Mouse (Mus musculus) hindbrain, embryonic 12.5 days (tissue): ENCODE data around the gene Mthfd1l. TPM values are rescaled to one million over a fixed set of nuclear protein-coding genes. Genes with fewer than 3 reads are reported as not detected.

Source experiments
- ATAC-seq: fragments of 200-750 bp; cut with Nextera tagmentation; 2 replicates; pipeline ENCODE4 v1.8.0; 2017; ENCODE audit warnings: moderate TSS enrichment; ENCODE audit not compliant: low FRiP score
- H3K27ac ChIP-seq: fragments of 300-500 bp; sonication (generic); 2 replicates; pipeline ENCODE4 v1.5.1; 2016; ENCODE audit warnings: mild to moderate bottlenecking
- H3K27me3 ChIP-seq: fragments of 300-500 bp; sonication (generic); 2 replicates; pipeline ENCODE4 v1.6.1; 2016; ENCODE audit warnings: mild to moderate bottlenecking
- H3K36me3 ChIP-seq: fragments of 300-500 bp; sonication (generic); 2 replicates; pipeline ENCODE4 v1.6.1; 2016; ENCODE audit warnings: mild to moderate bottlenecking
- H3K4me1 ChIP-seq: fragments of 300-500 bp; sonication (generic); 2 replicates; pipeline ENCODE4 v1.6.1; 2016
- H3K4me2 ChIP-seq: fragments of 300-500 bp; sonication (generic); replicated peaks from 2 replicates; pipeline ENCODE4 v1.6.1; 2016; ENCODE audit warnings: mild to moderate bottlenecking
- H3K4me3 ChIP-seq: fragments of 300-500 bp; sonication (generic); 2 replicates; pipeline ENCODE4 v1.5.1; 2016; ENCODE audit warnings: mild to moderate bottlenecking
- H3K9ac ChIP-seq: fragments of 300-500 bp; sonication (generic); 2 replicates; pipeline ENCODE4 v1.6.1; 2016; ENCODE audit warnings: mild to moderate bottlenecking, moderate library complexity
- H3K9me3 ChIP-seq: fragments of 300-500 bp; sonication (generic); replicated peaks from 2 replicates; pipeline ENCODE4 v1.6.1; 2016; ENCODE audit warnings: mild to moderate bottlenecking
- WGBS: fragments of 180-500 bp; shearing (Covaris S2); methylation state at CpG from one replicate; pipeline ENCODE4 v1.1.7; 2016; 5-methylcytosine and 5-hydroxymethylcytosine counted together
- polyA plus RNA-seq: library from polyadenylated mRNA; unstranded; fragments of >200 nt; fragmentation: Nextera tagmentation; extraction: Ambion mirVana; gene quantifications from 2 replicates; pipeline ENCODE4 v1.2.1, GENCODE M21; 2016

Mthfd1l gene
- polyA plus RNA-seq, 1 experiment from 2014 or later, result 8.3 TPM

DNA sequence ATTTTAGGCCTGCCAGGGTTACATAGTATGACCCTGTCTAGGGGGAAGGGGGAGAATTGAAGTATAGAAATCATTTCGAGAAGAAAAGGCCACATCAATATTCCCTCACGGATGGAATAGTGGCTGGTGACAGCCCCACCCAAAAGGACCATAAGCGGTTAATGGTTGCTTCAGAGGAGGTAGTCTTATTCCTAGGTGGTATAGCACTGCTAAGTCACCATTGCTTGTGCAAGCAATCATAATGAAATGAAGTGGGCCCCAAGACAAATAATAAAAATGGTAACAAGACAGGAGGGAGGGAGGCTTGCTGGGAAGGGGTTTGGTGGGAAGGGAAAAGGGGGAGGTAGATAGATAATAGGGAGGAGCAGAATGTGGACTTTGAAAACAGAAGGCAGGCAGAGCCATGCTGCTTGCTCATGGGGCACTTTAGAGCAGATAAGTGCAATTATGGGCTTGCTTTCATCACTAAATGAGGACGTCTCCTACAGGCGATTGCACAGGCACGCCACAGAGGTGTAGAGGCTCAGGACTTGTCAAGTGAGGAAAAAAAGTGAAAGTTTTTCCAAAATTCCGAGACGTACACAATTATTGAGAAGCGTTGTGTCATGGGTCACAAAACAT, 105.4 kb downstream of the Mthfd1l start:
- WGBS, result 89% methylated on average over 9 of the region's 9 CpGs
- no peaks in the 10 kb centered on the region for H3K9me3 ChIP-seq

DNA sequence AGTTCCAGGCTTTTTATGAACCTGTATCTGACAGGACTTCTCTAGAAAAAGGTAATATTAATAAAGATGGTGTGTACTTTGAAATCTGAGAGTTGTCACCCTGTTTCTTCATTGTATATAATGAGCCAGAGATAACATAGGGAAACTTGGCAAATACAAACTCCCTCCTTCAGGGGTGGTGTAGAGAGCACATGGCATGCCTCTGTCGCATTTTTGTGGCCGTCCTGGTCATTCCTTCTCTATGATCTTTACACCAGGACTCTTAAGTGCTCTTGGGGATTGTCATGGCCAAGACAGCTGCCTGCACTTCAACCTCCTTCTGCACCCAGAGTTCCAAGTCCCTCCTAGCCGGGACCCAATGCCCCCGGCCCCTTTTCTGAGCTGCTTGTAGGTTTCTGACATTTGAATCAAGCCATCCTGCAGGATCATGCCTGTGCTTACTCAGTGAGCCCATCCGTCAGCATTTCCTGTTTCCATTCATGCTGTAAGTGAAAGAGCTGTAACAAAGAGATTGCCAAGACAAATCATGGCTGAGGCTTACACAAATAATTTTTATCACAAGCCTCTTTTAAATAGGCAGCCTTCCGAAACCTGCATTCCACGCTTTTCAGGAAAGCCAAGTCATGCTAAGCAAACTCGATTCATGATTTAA, 106.2 kb downstream of the Mthfd1l start:
- no peak for ATAC-seq
- Histone ChIP-seq H3K9ac (no peak overlapping the region), H3K36me3 (no peaks in the 10 kb centered on the region), H3K4me1 (peaks cover 5% of the 10 kb centered on the region; the same call in 1 of the 2 replicates), H3K4me2 (no peak overlapping the region), H3K27ac (no peak overlapping the region), H3K27me3 (no peaks in the 10 kb centered on the region), H3K9me3 (no peaks in the 10 kb centered on the region), H3K4me3 (no peak overlapping the region)
- 74% methylated on average over 8 of the region's 8 CpGs for WGBS

More for the DNA sequence above, 105.4 kb downstream of the Mthfd1l start:
- no peak overlapping the region for H3K27ac ChIP-seq
- H3K9ac ChIP-seq, result no peak overlapping the region
- peaks cover 5% of the 10 kb centered on the region; the same call in 1 of the 2 replicates for H3K4me1 ChIP-seq
- H3K36me3 ChIP-seq, result no peaks in the 10 kb centered on the region
- H3K4me3 ChIP-seq, result no peak overlapping the region
- H3K27me3 ChIP-seq, result no peaks in the 10 kb centered on the region
- no peak overlapping the region for H3K4me2 ChIP-seq
- no peak for ATAC-seq

DNA sequence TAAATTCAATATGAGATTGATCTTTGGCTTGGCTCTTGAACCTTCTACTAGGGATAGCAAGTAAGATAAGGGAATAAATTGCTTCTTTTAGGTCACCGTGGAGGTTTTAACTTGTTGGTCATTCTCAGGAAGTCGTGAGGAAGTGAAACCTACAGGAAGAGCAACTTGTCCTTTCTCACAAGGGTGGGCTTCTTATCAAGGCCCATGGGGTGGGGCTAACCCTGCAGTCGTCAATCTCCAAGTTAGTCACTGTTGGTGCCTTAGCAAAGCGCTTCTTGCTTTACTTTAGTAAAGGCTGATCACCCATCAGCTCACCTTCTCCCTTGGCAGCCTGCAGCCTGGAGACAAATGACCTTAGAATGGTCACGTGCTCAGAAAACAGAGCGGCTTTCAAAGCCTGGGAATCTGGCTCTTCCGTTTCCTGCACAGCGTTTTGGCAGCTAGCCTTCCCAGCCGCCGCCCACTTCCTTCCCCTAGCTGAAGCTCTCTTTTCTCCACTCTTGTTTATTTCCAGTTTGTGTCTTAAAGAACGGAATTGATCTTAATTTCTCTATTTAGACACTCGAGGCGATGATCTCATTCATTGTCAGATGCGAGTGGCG, 106.8 kb downstream of the Mthfd1l start:
- Histone ChIP-seq H3K27me3 (no peaks in the 10 kb centered on the region), H3K4me1 (peaks cover 5% of the 10 kb centered on the region; the same call in 1 of the 2 replicates), H3K4me3 (no peak overlapping the region), H3K9me3 (no peaks in the 10 kb centered on the region), H3K4me2 (no peak overlapping the region), H3K27ac (no peak overlapping the region), H3K36me3 (no peaks in the 10 kb centered on the region), H3K9ac (no peak overlapping the region)
- WGBS, result 75% methylated on average over 15 of the region's 15 CpGs
- no peak for ATAC-seq

DNA sequence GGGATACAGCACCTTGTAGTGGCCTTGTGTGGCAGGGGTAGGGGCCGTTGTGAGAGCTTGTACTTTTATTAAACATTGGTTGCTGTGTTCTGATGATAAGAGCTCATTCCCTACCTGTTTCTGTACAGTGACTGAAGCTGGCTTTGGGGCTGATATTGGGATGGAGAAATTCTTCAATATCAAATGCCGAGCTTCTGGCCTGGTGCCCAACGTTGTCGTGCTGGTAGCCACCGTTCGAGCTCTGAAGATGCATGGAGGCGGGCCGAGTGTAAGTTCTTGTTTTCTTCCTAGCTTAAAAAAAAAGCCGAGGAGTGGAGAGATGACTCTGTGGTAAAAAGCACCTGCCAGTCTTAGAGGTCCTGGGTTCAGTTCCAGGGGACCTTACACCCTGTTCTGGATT, 110.7 kb downstream of the Mthfd1l start:
- WGBS, result 95% methylated on average over 9 of the region's 9 CpGs
- Histone ChIP-seq H3K36me3 (no peaks in the 10 kb centered on the region), H3K4me2 (no peak overlapping the region), H3K4me1 (peaks cover 5% of the 10 kb centered on the region; the same call in 1 of the 2 replicates), H3K27ac (no peak overlapping the region), H3K9me3 (no peaks in the 10 kb centered on the region), H3K4me3 (no peak overlapping the region), H3K9ac (no peak overlapping the region), H3K27me3 (no peaks in the 10 kb centered on the region)
- no peak for ATAC-seq

GRCm38 (mm10) chr10:4084907-4085306, 112.0 kb downstream of the Mthfd1l start:
- H3K4me2 ChIP-seq, result no peak overlapping the region
- 77% methylated on average over 4 of the region's 4 CpGs for WGBS
- peaks cover under 1% of the 10 kb centered on the region; the same call in 1 of the 2 replicates for H3K4me1 ChIP-seq
- H3K4me3 ChIP-seq, result no peak overlapping the region
- no peaks in the 10 kb centered on the region for H3K27me3 ChIP-seq
- no peak for ATAC-seq
- no peaks in the 10 kb centered on the region for H3K36me3 ChIP-seq
- H3K9ac ChIP-seq, result no peak overlapping the region
- H3K9me3 ChIP-seq, result no peaks in the 10 kb centered on the region
- no peak overlapping the region for H3K27ac ChIP-seq

GRCm38 (mm10) chr10:4085363-4086141, 112.6 kb downstream of the Mthfd1l start:
- no peak overlapping the region for H3K9ac ChIP-seq
- no peak for ATAC-seq
- H3K27ac ChIP-seq, result no peak overlapping the region
- no peak overlapping the region for H3K4me2 ChIP-seq
- H3K9me3 ChIP-seq, result no peaks in the 10 kb centered on the region
- no peaks in the 10 kb centered on the region for H3K36me3 ChIP-seq
- no peak overlapping the region for H3K4me3 ChIP-seq
- no peaks in the 10 kb centered on the region for H3K27me3 ChIP-seq
- H3K4me1 ChIP-seq, result no peaks in the 10 kb centered on the region; the same call in 1 of the 2 replicates
- WGBS, result 62% methylated on average over 7 of the region's 7 CpGs

DNA sequence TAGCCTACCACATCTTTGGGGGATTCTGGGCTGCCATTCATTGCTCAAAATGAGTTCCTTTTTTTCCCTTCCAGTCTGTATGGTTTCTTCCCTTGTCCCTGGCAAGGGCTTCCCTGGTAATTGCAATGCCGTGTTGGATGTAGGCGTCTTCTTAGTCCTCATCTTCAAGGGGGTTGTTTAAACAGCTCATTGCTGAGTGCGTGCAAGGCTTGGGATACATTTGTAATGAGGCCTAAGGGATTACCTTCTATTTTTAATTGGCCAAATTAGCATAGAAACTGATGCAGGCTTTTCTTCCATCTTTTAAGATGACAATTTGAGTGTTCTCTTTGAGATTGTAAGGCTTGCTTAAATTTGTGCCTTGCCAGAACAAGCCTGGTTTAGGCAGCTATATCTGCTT, 114.6 kb downstream of the Mthfd1l start:
- H3K4me1 ChIP-seq, result no peaks in the 10 kb centered on the region; the same call in 1 of the 2 replicates
- H3K4me3 ChIP-seq, result no peak overlapping the region
- no peak overlapping the region for H3K4me2 ChIP-seq
- H3K27ac ChIP-seq, result no peak overlapping the region
- 88% methylated on average over 3 of the region's 3 CpGs for WGBS
- H3K9me3 ChIP-seq, result no peaks in the 10 kb centered on the region
- H3K9ac ChIP-seq, result no peak overlapping the region
- no peaks in the 10 kb centered on the region for H3K36me3 ChIP-seq
- no peaks in the 10 kb centered on the region for H3K27me3 ChIP-seq
- ATAC-seq, result no peak

DNA sequence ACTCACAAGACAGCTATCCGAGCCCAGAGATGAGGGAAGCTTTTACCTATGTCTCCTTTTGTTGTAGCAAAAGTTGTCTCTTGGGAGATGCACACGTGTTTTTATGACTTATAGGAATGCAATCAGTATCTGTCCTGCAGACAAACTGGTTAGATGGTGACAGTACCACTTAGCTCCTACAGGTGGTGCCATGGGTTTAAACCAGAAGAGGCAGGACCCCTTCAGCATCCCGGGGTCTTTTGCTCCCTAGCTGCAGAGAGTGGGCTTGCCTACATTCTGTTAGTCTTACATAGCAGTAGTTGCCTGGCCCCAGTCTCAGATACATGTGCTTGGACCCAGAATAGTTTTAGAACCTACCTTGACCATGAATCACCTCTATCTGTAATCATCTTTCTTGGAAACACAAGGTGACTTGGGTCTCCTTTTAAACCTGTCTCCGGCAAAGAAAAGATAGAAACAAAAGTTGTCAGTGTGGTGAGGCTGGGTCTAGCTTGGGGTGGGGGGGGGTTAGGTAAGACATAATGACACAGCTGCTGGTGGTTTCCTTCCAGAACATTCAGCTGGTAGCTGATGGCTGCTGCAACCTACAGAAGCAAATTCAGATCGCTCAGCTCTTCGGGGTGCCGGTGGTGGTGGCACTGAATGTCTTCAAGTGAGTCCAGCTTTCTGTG, 116.0 kb downstream of the Mthfd1l start:
- Histone ChIP-seq H3K27ac (no peak overlapping the region), H3K9ac (no peak overlapping the region), H3K36me3 (no peaks in the 10 kb centered on the region), H3K27me3 (no peaks in the 10 kb centered on the region), H3K4me3 (no peak overlapping the region), H3K4me2 (no peak overlapping the region), H3K4me1 (no peaks in the 10 kb centered on the region; the same call in 1 of the 2 replicates), H3K9me3 (no peaks in the 10 kb centered on the region)
- 73% methylated on average over 7 of the region's 7 CpGs for WGBS
- no peak for ATAC-seq

- no peaks in the 10 kb centered on the region for H3K36me3 ChIP-seq
- H3K4me1 ChIP-seq, result peaks cover 2% of the 10 kb centered on the region; the same call in 1 of the 2 replicates
- ATAC-seq, result no peak
- no peak overlapping the region for H3K4me2 ChIP-seq
- H3K27ac ChIP-seq, result no peak overlapping the region
- H3K27me3 ChIP-seq, result no peaks in the 10 kb centered on the region
- H3K4me3 ChIP-seq, result no peak overlapping the region
- no peak overlapping the region for H3K9ac ChIP-seq
- WGBS, result 78% methylated on average over 15 of the region's 15 CpGs
- no peaks in the 10 kb centered on the region for H3K9me3 ChIP-seq
These were observed 117.0 kb downstream of the Mthfd1l start for GRCm38 (mm10) chr10:4089885-4090284.

GRCm38 (mm10) chr10:4092990-4093389, 120.1 kb downstream of the Mthfd1l start:
- Histone ChIP-seq H3K9ac (no peak overlapping the region), H3K4me1 (peaks cover 2% of the 10 kb centered on the region; the same call in 1 of the 2 replicates), H3K27me3 (no peaks in the 10 kb centered on the region), H3K36me3 (no peaks in the 10 kb centered on the region), H3K9me3 (no peaks in the 10 kb centered on the region), H3K4me3 (no peak overlapping the region), H3K27ac (no peak overlapping the region), H3K4me2 (no peak overlapping the region)
- ATAC-seq, result no peak
- WGBS, result 82% methylated on average over 8 of the region's 8 CpGs

GRCm38 (mm10) chr10:4094093-4094817, 121.3 kb downstream of the Mthfd1l start:
- H3K27ac ChIP-seq, result 0 out of 2 replicates have a peak overlapping the region, but pooled peaks have one; percentile 12
- no peak overlapping the region for H3K4me3 ChIP-seq
- no peak for ATAC-seq
- H3K27me3 ChIP-seq, result no peaks in the 10 kb centered on the region
- H3K4me1 ChIP-seq, result peaks cover 2% of the 10 kb centered on the region; the same call in 1 of the 2 replicates
- no peaks in the 10 kb centered on the region for H3K36me3 ChIP-seq
- H3K4me2 ChIP-seq, result no peak overlapping the region
- no peaks in the 10 kb centered on the region for H3K9me3 ChIP-seq
- H3K9ac ChIP-seq, result no peak overlapping the region
- WGBS, result 75% methylated on average over 9 of the region's 9 CpGs
